Mouse (Mus musculus): ENCODE results near the gene Psme3.

DNA sequence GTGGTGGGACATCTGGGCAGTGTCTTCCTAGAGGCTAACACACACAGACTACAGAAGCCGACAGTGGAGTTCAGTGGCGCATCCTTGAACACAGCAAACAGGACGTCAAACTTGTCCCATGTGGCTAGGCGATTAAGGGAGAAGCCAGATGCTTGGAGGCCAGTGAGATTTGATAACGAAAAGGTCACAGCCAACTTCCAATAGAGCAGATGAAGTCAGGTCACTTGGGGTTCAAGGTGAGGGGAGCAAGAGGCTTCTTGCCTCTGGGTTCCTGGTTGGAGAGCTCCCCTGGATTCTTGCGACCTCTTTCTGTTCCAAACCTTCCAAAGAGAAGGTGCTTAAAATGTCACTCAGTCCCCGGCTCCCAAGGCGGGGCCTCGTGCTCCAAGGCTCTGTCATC, 43.8 kb downstream of the Psme3 start:
- TF ChIP-seq CEBPB (IDR thresholded peaks at IDR 0.05; ENCODE audit: insufficient read depth, poor library complexity, severe bottlenecking) (no peak), SRF (IDR thresholded peaks at IDR 0.05; ENCODE audit: control insufficient read depth, insufficient read length, low read depth) (no peak), POLR2A (IDR thresholded peaks at IDR 0.05; ENCODE audit: insufficient read length, low read depth) (no peak), MAX (IDR thresholded peaks at IDR 0.05; ENCODE audit: low read depth) (no peak), TCF12 (IDR thresholded peaks at IDR 0.05; ENCODE audit: insufficient read depth, poor library complexity, severe bottlenecking) (no peak), E2F4 (IDR thresholded peaks at IDR 0.05; ENCODE audit: insufficient read depth) (no peak), USF1 (IDR thresholded peaks at IDR 0.05; ENCODE audit: low read depth) (no peak)
